Mouse (Mus musculus) neural tube, embryonic 13.5 days (tissue): ENCODE measurements around the gene 4930404N11Rik. TPM values are rescaled to one million over a fixed set of nuclear protein-coding genes. Genes with fewer than 3 reads are reported as not detected.

Experiments
- ATAC-seq: fragments of 200-750 bp; cut with Nextera tagmentation; 2 replicates; pipeline ENCODE4 v1.8.0; 2017; ENCODE audit warnings: low read depth, mild to moderate bottlenecking, moderate TSS enrichment, moderate library complexity
- H3K27ac ChIP-seq: fragments of 300-500 bp; sonication (generic); replicated peaks from 2 replicates; pipeline ENCODE4 v1.5.1; 2015; ENCODE audit warnings: moderate library complexity, mild to moderate bottlenecking, inconsistent platforms
- H3K27me3 ChIP-seq: fragments of 300-500 bp; sonication (generic); 2 replicates; pipeline ENCODE4 v1.6.1; 2015; ENCODE audit warnings: mild to moderate bottlenecking, inconsistent platforms
- H3K36me3 ChIP-seq: fragments of 300-500 bp; sonication (generic); 2 replicates; pipeline ENCODE4 v1.6.1; 2015; ENCODE audit warnings: mild to moderate bottlenecking, inconsistent platforms
- H3K4me1 ChIP-seq: fragments of 300-500 bp; sonication (generic); replicated peaks from 2 replicates; pipeline ENCODE4 v1.6.1; 2015; ENCODE audit warnings: inconsistent platforms
- H3K4me2 ChIP-seq: fragments of 300-500 bp; sonication (generic); 2 replicates; pipeline ENCODE4 v1.6.1; 2015; ENCODE audit warnings: inconsistent platforms, mild to moderate bottlenecking, moderate library complexity
- H3K4me3 ChIP-seq: fragments of 300-500 bp; sonication (generic); 2 replicates; pipeline ENCODE4 v1.5.1; 2015; ENCODE audit warnings: mild to moderate bottlenecking, inconsistent platforms
- H3K9ac ChIP-seq: fragments of 300-500 bp; sonication (generic); 2 replicates; pipeline ENCODE4 v1.6.1; 2015; ENCODE audit warnings: moderate library complexity, mild to moderate bottlenecking, inconsistent platforms
- H3K9me3 ChIP-seq: fragments of 300-500 bp; sonication (generic); 2 replicates; pipeline ENCODE4 v1.6.1; 2016; ENCODE audit warnings: inconsistent platforms
- WGBS: fragments of 180-500 bp; shearing (Covaris S2); methylation state at CpG from one replicate; pipeline ENCODE4 v1.1.7; 2015; 5-methylcytosine and 5-hydroxymethylcytosine counted together
- polyA plus RNA-seq: library from polyadenylated mRNA; unstranded; fragments of >200 nt; fragmentation: Nextera tagmentation; extraction: Ambion mirVana; gene quantifications from 2 replicates; pipeline ENCODE4 v1.2.1, GENCODE M21; 2015

Gene 4930404N11Rik
- polyA plus RNA-seq, 1 experiment from 2014 or later = 0.87 TPM

DNA sequence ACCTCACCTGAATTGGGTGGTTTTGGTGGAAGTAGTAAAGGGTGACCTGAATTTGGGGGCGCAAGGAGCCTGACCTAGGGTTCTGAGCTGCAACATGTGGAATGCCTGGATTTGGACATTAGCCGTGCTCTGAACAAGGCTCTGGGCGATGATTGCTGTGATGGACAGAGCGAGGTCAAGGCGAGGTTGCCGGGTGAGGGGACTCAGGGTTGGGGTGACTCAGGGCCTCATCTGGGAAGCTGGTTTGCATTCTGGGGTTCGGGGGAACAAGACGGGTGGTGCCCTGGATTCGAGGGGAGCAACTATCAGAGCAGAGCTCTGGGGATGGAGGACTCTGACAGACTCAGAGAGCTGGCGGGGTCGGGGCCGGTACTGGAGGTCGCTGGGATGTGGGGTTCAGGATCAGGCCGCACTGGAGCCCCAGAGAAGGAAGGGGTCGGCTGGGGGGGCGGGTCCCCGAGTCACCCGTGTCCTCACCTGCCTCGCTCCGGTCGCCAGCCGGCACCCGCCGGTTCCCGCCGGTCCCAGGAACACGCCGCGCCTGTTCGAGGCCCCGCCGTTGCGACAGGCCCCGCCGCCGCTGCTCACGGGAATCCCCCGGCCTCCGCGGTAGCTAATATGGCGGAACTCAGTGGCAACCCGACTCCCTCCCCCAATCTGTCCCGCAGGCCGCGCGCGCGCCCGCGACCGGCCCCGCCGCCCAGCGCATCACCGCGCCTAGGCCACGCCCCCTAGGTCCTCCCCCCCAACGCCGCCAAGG, 12.4 kb upstream of the 4930404N11Rik start, which contains the start of gene Fzr1:
Fzr1 (minus strand) TSS at position 724 of the 760 bp plus-strand sequence.
- Histone ChIP-seq H3K4me3 (peak within 1 kb of the TSS; percentile 71), H3K4me2 (peak within 1 kb of the TSS; percentile 86), H3K27me3 (no peaks in the 10 kb centered on the region), H3K27ac (peak within 1 kb of the TSS; percentile 79), H3K4me1 (peaks cover 38% of the 10 kb centered on the region), H3K9me3 (no peaks in the 10 kb centered on the region), H3K9ac (peak within 1 kb of the TSS; percentile 86), H3K36me3 (peaks cover 22% of the 10 kb centered on the region)
- ATAC-seq = peak; percentile 69
- WGBS = under 1% methylated on average over 56 of the region's 59 CpGs

DNA sequence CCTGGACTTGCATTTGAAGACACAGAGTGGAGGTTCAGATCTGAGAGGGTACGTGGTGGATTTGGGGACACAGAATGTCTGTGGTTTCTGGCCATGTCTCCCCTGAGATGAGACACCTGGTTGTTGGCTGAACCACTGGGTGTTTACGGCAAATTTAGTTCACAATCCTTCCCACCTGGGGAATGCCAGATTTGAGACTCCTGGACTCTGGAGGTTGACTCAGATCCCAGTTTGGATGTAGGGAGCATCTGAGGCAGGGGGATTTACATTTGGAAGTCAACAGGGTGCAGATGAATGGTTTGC, 11.7 kb upstream of the 4930404N11Rik start:
- Histone ChIP-seq H3K9ac (peak overlapping the region; percentile 86), H3K27me3 (no peaks in the 10 kb centered on the region), H3K36me3 (peaks cover 28% of the 10 kb centered on the region), H3K4me3 (peak overlapping the region; percentile 71), H3K4me2 (peak overlapping the region; percentile 86), H3K9me3 (no peaks in the 10 kb centered on the region), H3K4me1 (peaks cover 38% of the 10 kb centered on the region), H3K27ac (no peak overlapping the region; the same call in 1 of the 2 replicates)
- 61% methylated on average over 2 of the region's 2 CpGs for WGBS
- no peak for ATAC-seq

- Histone ChIP-seq H3K4me2 (peak overlapping the region; percentile 86), H3K27me3 (no peaks in the 10 kb centered on the region), H3K4me1 (peaks cover 38% of the 10 kb centered on the region), H3K9me3 (no peaks in the 10 kb centered on the region), H3K4me3 (peak overlapping the region; percentile 71), H3K36me3 (peaks cover 29% of the 10 kb centered on the region), H3K27ac (no peak overlapping the region), H3K9ac (peak overlapping the region; percentile 86)
- WGBS = 44% methylated on average over 6 of the region's 6 CpGs
- ATAC-seq = no peak
These were observed 11.1 kb upstream of the 4930404N11Rik start for GRCm38 (mm10) chr10:81376561-81377361.

GRCm38 (mm10) chr10:81375322-81375721, 9.7 kb upstream of the 4930404N11Rik start:
- WGBS = 96% methylated on average over 10 of the region's 10 CpGs
- ATAC-seq = no peak

DNA sequence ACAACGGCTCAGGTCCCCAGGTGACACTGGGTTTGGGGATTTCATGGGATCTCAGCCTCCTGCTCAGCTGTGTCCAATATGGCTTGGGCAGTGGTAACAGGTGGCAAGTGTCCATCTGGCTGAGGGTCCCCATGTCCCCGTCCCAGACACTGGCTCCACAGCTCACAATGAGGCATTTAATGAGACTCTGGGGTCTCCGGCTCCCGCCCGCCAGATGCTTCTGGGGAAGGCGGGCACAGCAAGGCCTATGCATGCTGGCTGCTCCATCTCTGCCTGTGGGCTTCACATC, 1.5 kb upstream of the 4930404N11Rik start:
- no peak for ATAC-seq
- H3K36me3 ChIP-seq = peaks cover 58% of the 10 kb centered on the region
- no peak overlapping the region for H3K27ac ChIP-seq
- H3K4me2 ChIP-seq = no peak overlapping the region
- H3K9ac ChIP-seq = no peak overlapping the region
- H3K27me3 ChIP-seq = peaks cover 32% of the 10 kb centered on the region
- no peaks in the 10 kb centered on the region for H3K9me3 ChIP-seq
- H3K4me3 ChIP-seq = no peak overlapping the region
- H3K4me1 ChIP-seq = peaks cover 46% of the 10 kb centered on the region
- WGBS = 63% methylated on average over 6 of the region's 6 CpGs

More at GRCm38 (mm10) chr10:81375322-81375721, 9.7 kb upstream of the 4930404N11Rik start:
- Histone ChIP-seq H3K27ac (no peak overlapping the region), H3K36me3 (peaks cover 44% of the 10 kb centered on the region), H3K4me1 (peaks cover 38% of the 10 kb centered on the region), H3K4me3 (no peak overlapping the region), H3K9ac (peak overlapping the region; percentile 26; the same call in 1 of the 2 replicates), H3K27me3 (no peaks in the 10 kb centered on the region), H3K9me3 (no peaks in the 10 kb centered on the region), H3K4me2 (no peak overlapping the region)

GRCm38 (mm10) chr10:81366477-81367206, 1.0 kb upstream of the 4930404N11Rik start:
- Histone ChIP-seq H3K4me3 (no peak overlapping the region), H3K27ac (peak overlapping the region; percentile 38; the same call in 1 of the 2 replicates), H3K4me1 (peaks cover 46% of the 10 kb centered on the region), H3K4me2 (no peak overlapping the region), H3K9ac (no peak overlapping the region), H3K9me3 (no peaks in the 10 kb centered on the region), H3K36me3 (peaks cover 61% of the 10 kb centered on the region), H3K27me3 (peaks cover 32% of the 10 kb centered on the region)
- WGBS = 80% methylated on average over 6 of the region's 6 CpGs
- ATAC-seq = no peak

DNA sequence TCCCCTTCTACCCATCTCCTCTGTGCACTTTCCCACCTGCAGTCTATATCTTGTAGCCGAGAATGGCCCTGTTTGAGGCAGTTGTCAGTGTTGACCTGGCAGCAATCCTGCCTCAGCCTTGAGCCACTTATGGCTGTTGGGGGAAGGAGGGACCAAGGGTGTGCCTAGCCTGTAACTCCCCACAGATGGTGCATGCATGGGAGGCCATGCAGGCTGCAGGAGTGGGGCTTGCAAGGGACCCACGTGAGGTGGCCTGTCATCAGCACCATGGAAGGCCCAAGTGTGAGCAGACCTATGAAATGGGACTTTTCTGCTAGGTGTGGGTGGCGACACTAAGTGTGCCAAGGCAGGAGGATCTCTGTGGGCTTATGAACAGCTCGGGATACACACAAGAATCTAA, 543 bp downstream of the 4930404N11Rik start:
- peak overlapping the region; percentile 59; the same call in 1 of the 2 replicates for H3K9ac ChIP-seq
- no peak overlapping the region; the same call in 1 of the 2 replicates for H3K4me3 ChIP-seq
- peaks cover 32% of the 10 kb centered on the region for H3K27me3 ChIP-seq
- ATAC-seq = peak; percentile 25; the same call in 1 of the 2 replicates
- H3K4me1 ChIP-seq = peaks cover 57% of the 10 kb centered on the region
- H3K9me3 ChIP-seq = no peaks in the 10 kb centered on the region
- 41% methylated on average over 4 of the region's 4 CpGs for WGBS
- no peak overlapping the region for H3K27ac ChIP-seq
- peak overlapping the region; percentile 50; the same call in 1 of the 2 replicates for H3K4me2 ChIP-seq
- peaks cover 52% of the 10 kb centered on the region for H3K36me3 ChIP-seq

DNA sequence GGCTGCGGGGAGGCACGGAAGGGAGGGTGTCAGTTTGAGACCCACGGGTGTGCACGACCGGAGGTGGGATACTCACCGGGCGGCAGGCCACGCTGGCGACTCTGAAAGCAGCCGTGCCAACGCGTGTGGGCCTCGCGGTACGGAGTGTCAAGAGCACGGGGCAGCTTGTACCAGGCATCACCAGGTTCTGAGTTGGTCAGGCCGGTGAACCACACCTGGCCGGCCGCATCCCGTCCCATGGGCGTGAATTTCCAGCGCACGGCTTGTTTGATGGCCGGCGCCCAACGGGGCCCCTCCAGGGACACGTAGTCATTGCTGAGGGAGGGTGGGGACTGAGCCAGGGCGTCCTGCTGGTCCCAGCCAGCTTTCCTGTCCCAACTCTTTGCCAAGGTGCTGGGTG, 950 bp downstream of the 4930404N11Rik start:
- H3K27me3 ChIP-seq = peaks cover 32% of the 10 kb centered on the region
- no peaks in the 10 kb centered on the region for H3K9me3 ChIP-seq
- 11% methylated on average over 28 of the region's 28 CpGs for WGBS
- peaks cover 50% of the 10 kb centered on the region for H3K36me3 ChIP-seq
- H3K4me1 ChIP-seq = peaks cover 61% of the 10 kb centered on the region
- peak; percentile 4; the same call in 1 of the 2 replicates for ATAC-seq
- H3K4me3 ChIP-seq = peak overlapping the region; percentile 23
- H3K27ac ChIP-seq = no peak overlapping the region
- H3K9ac ChIP-seq = peak overlapping the region; percentile 59
- peak overlapping the region; percentile 50 for H3K4me2 ChIP-seq

DNA sequence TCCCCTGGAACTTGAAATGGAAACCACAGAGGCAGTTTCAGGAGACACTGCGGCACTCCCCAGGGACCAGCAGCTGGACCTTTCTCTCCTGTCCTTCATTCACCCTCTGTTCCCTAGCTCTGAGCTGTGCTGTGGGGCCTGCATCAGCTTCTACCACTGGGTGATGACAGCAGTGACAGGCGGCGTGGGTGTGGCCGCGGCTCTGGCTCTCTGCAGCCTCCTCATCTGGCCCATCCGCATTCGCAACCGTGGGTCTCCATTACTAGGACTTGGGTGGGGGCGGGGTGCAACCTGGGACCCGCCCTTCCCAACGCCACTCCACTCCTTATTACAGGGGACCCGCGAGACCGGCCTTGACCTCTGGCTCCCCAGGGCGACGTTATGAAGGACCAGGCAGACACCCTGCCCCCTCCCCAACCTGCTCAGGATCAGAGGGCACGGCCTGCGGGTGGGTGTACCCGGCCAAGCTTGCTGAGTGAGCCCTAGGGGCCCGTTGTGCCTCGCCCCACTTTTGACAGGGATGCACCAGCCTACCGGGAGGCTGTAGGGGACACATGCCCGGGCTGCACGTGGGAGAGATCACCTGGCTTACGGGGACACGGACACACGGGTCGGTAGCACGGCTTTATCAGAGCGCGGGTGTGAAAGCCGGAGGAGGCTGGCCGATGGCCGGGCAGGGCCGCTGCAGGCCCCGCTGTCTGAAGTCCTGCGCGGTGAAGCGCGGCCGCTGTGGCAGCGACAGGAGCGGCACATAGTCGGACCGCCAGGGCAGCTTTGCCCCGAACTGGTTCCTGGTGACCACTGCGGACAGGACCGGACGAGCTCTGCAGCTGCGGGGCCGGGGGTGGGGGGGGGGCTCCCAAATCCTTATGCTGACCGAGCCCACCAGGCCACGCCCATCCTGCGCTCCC, 1.9 kb downstream of the 4930404N11Rik start:
- Histone ChIP-seq H3K9me3 (no peaks in the 10 kb centered on the region), H3K27ac (no peak overlapping the region), H3K4me1 (peaks cover 70% of the 10 kb centered on the region), H3K4me2 (peak overlapping the region; percentile 50), H3K4me3 (peak overlapping the region; percentile 23), H3K36me3 (peaks cover 40% of the 10 kb centered on the region), H3K9ac (peak overlapping the region; percentile 59), H3K27me3 (peaks cover 35% of the 10 kb centered on the region)
- 11% methylated on average over 51 of the region's 54 CpGs for WGBS
- no peak for ATAC-seq

DNA sequence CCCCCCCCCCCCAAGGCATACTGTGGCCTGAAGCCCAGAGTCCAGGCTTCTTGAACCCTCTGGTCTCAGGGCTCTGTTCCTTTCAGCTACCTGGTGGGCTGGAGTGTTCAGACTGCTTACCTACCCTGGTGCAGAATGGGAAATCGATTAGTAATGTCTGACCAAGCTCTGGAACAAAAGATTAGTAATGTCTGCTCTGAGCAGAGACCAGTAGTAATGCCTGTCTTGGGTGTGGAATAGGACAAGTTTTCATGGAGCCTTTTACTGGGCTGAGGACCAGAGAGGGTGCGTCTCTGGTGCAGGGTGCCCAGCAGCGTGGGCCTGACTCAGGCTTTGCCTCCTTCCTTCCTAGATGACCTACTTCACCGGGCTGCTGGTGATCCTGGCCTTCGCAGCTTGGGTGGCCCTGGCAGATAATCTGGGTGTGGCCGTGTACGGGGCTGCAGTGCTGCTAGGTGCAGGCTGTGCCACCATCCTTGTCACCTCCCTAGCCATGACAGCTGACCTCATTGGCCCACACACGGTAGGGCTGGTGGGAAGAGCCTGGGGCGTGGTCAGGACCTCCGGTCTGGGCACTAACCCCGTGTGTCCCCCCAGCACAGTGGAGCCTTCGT, 3.2 kb downstream of the 4930404N11Rik start:
- 81% methylated on average over 12 of the region's 12 CpGs for WGBS
- Histone ChIP-seq H3K36me3 (peaks cover 27% of the 10 kb centered on the region), H3K4me3 (no peak overlapping the region), H3K4me1 (peaks cover 80% of the 10 kb centered on the region), H3K27ac (no peak overlapping the region), H3K9me3 (no peaks in the 10 kb centered on the region), H3K9ac (no peak overlapping the region), H3K27me3 (peaks cover 38% of the 10 kb centered on the region), H3K4me2 (no peak overlapping the region)
- ATAC-seq = no peak

DNA sequence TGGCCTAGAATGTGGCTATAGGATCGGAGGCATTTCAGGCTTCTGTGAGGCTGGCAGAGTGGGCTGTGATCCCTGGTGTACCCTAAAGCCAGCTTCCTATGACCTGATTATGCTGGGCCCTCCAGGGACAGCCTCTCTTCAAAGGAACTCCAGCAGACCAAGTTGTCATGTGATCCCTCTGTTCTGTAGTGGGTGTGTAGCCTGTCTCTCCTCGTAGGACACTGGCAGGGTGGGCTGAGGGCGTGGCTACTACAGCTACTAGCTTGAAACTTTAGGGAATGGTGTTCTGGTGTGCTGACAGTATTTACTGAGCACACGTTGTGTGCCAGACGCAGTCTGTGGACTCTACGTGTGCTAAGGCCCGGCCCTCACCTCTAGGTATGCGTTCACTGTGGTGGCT, 4.9 kb downstream of the 4930404N11Rik start:
- no peak for ATAC-seq
- no peak overlapping the region for H3K27ac ChIP-seq
- peaks cover 14% of the 10 kb centered on the region for H3K36me3 ChIP-seq
- H3K27me3 ChIP-seq = peaks cover 41% of the 10 kb centered on the region
- H3K9me3 ChIP-seq = no peaks in the 10 kb centered on the region
- no peak overlapping the region for H3K4me2 ChIP-seq
- peaks cover 75% of the 10 kb centered on the region for H3K4me1 ChIP-seq
- peak overlapping the region; percentile 28; the same call in 1 of the 2 replicates for H3K9ac ChIP-seq
- no peak overlapping the region for H3K4me3 ChIP-seq
- 75% methylated on average over 8 of the region's 8 CpGs for whole genome bisulfite sequencing
